Mouse (Mus musculus) B cell, adult 67 days (primary cell): ENCODE results near the gene Fem1b. TPM values are rescaled to one million over a fixed set of nuclear protein-coding genes. Genes with fewer than 3 reads are reported as not detected.

Experiments used
- total RNA-seq, 2 experiments: library from RNA; stranded (reverse); gene quantifications; 4 replicates each; pipeline ENCODE4 v1.2.4; 2023

Gene Fem1b
- total RNA-seq, result 10 to 100 TPM; 22.8 to 29.3 TPM

DNA sequence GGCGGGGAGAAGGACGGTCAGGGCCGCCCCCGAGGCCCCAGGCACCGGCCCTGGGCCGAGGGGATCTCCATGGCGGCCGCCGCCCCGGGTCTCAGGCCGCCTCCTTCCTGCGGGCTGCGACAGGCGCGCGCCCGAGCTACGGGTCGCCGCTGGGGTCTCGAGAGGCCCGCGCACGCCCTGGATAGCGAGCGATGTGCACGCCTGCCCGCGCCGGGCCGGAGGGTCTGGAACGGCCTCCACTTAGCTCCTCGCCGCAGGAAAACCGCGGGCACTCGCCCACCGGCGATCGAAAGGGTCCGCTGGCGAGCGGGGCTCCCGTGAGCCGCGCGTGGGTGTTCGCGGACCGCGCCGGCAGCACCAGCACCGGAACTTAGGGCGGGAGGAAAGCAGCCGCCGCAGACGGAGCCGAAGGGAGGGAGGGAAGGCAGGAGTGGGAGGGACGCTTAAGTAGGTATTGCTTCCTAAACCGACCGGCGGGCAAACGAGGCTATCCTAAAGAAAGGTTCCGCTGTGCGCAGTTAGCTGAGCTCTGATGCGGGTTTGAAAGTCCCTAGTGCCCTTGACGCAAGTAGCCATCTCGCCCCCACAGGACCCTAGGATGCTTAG is at the start of gene Fem1b:
TSS of gene Fem1b (minus strand) at position 419 of the 606 bp plus-strand sequence.

DNA sequence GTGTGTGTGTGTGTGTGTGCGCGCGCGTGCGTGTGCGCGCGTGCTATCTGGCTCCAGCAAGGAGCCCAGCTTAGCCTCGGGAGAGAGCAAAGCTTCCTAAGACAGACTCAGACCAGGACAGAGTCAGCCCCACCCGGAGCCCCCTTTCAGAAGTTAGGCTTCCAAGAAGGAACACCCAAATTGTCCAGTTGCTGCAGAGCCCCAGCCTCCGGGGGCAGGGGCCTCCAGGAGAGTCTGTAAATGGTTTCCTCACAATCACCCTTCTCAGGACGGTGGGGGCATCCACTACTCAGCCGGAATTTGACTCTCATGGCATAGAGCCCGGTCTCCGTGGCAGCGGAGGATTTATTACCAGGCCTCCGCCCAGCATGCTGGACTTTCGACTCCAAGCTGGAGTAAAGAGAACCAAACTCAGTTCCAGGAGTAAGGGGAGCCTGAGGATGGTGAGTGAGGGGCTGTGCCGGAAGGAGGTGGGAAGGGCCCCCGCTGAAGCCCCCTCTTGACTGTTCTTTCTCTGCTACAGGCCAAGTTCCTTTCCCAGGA is 46.1 kb upstream of the Fem1b start, which contains the start of gene Calml4:
TSS of gene Calml4 (plus strand) at position 362 of the 543 bp plus-strand sequence.

DNA sequence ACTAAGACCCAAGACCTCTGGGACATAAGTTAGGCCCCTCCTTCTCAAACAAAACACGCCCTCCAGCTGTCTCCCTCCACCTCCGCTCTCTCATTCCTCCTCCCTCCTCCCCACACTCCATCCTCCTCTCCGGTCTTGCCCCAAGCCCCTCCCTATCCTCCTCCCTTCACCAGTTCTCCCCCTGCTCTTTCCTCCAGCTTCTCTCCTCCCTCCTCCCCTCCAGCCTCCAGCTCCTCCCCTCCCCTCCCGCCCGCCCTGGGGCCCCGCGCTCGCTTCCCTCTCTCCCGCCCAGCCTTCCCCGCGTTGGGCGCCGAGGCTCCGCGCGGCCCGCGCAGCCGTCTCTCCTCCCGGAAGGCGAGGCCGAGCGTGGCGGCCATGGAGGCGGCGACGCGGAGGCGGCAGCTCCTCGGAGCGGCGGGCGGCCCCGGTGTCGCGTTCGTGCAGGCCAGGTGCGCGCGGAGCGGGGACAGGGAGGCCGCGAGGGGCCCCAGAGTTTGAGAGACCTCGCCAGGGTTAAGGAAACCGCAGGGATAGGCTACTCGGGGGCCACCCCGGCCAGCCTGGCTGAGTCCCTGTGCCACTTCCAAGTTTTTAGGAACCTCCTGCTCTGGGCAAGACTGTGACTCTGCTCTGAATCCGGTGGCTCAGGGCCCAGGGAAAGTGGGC is 26.9 kb upstream of the Fem1b start, which contains the start of gene Cln6:
TSS of gene Cln6 (plus strand) at position 280 of the 666 bp plus-strand sequence.

Other genes with a start within 250 kb of the Fem1b start
- not detected for gene Itga11, start 134.1 kb downstream of the Fem1b start, total RNA-seq
- 1 to 10 TPM; 4.5 to 7.1 TPM for gene Cln6, start 26.9 kb upstream of the Fem1b start, total RNA-seq
- not detected for gene Calml4, start 46.1 kb upstream of the Fem1b start, total RNA-seq
- gene Pias1, start 176.0 kb upstream of the Fem1b start, total RNA-seq, result 100 to 1,000 TPM; 121 to 131 TPM